Mouse (Mus musculus): Measurements from ENCODE around the gene Olfr389. TPM values are rescaled to one million over a fixed set of nuclear protein-coding genes. Genes with fewer than 3 reads are reported as not detected.

Olfr389 gene
- not detected in 2 replicates for polyA plus RNA-seq (2011; ENCODE audit: insufficient read length, low read depth, missing spikeins)

DNA sequence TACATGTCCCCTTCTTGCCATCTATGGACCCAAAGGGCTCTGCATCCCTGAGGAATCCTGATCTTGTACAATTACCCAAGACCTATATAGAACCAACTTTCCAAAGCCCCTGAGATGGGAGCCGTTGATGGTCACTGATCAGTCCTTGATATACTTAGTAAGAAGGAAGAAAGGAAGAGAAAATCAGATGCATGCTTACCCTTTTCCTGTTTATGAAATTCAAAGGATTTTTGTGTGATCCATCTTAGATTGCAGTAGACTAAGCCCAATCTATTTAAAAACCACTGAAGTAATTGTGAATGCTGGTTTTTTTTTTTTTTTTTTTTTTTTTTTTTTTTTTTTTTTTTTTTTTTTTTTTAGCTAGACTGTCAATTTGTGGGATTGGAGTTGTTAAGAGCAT is at the start of gene Olfr389:
TSS of gene Olfr389 (minus strand) at position 101 of the 400 bp plus-strand sequence.
- H3K4me1 ChIP-seq (ENCODE audit: control insufficient read depth, insufficient read depth, low read length), result no peaks in the 10 kb centered on the region
- H3K4me3 ChIP-seq (ENCODE audit: insufficient read depth, low read length), result no peak within 1 kb of the TSS
- no peak within 1 kb of the TSS for H3K27ac ChIP-seq (ENCODE audit: insufficient read depth, low read length)
- TF ChIP-seq CTCF (IDR thresholded peaks at IDR 0.05; ENCODE audit: borderline replicate concordance, insufficient read depth, low read length) (no peak), POLR2A (IDR thresholded peaks at IDR 0.05; ENCODE audit: low read depth, low read length) (no peak)

GRCm38 (mm10) chr11:73816949-73817348 is 36.4 kb upstream of the Olfr389 start, which contains the start of gene Olfr392:
TSS of gene Olfr392 (minus strand) at chr11:73817049.
- Histone ChIP-seq H3K4me1 (ENCODE audit: control insufficient read depth, insufficient read depth, low read length) (no peaks in the 10 kb centered on the region), H3K4me3 (ENCODE audit: insufficient read depth, low read length) (no peak within 1 kb of the TSS), H3K27ac (ENCODE audit: insufficient read depth, low read length) (no peak within 1 kb of the TSS)
- TF ChIP-seq POLR2A (IDR thresholded peaks at IDR 0.05; ENCODE audit: low read depth, low read length) (no peak), CTCF (IDR thresholded peaks at IDR 0.05; ENCODE audit: borderline replicate concordance, insufficient read depth, low read length) (no peak)

DNA sequence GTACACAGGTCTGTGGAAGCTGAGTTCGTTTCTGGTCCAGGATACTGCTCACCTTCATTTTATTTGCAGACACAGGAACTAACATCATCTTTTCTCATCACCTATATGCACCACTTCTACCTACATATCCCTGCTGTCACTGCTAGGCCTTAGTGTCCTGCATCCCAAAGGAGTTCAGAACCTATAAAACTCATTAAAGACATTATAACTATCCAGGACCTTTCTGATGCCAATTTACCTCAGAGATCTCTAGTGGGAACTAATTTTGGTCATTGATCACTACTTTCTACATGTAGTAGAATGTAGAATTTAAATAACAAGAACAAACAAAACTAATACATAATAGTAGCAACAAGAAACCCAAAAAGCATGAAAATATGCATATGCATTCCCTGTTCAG is 22.4 kb upstream of the Olfr389 start, which contains the start of gene Olfr391-ps:
TSS of gene Olfr391-ps (minus strand) at position 101 of the 400 bp plus-strand sequence.
- no peaks in the 10 kb centered on the region for H3K4me1 ChIP-seq (ENCODE audit: control insufficient read depth, insufficient read depth, low read length)
- H3K4me3 ChIP-seq (ENCODE audit: insufficient read depth, low read length), result no peak within 1 kb of the TSS
- no peak within 1 kb of the TSS for H3K27ac ChIP-seq (ENCODE audit: insufficient read depth, low read length)
- TF ChIP-seq CTCF (IDR thresholded peaks at IDR 0.05; ENCODE audit: borderline replicate concordance, insufficient read depth, low read length), result no peak

- no peaks in the 10 kb centered on the region for H3K4me1 ChIP-seq (ENCODE audit: control insufficient read depth, insufficient read depth, low read length)
- no peak within 1 kb of the TSS for H3K27ac ChIP-seq (ENCODE audit: insufficient read depth, low read length)
- H3K4me3 ChIP-seq (ENCODE audit: insufficient read depth, low read length), result no peak within 1 kb of the TSS
- no peak for TF ChIP-seq POLR2A (IDR thresholded peaks at IDR 0.05; ENCODE audit: low read depth, low read length)
- no peak for TF ChIP-seq CTCF (IDR thresholded peaks at IDR 0.05; ENCODE audit: borderline replicate concordance, insufficient read depth, low read length)
Measured at GRCm38 (mm10) chr11:73782664-73783063, 2.2 kb upstream of the Olfr389 start, which contains the start of gene Olfr390. TSS of gene Olfr390 (plus strand) at chr11:73782964.

DNA sequence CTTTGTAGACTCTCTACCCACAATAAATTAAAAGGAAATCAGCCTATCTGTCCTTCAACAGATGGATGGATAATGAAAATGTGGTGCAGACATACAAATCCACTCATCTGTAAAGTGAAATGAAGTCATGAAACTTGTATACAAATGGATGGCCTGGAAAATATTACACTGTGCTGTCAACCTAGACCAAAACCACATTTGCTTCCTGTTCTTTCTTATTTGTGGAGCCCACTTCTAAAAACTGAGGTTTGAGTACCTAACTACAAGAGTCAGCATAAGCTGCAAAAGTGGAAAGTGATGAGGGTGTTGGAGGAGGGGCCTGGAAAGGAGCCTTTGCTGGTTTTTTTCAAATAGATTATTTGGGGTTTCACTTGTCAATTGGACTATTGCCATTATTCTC is 21.4 kb downstream of the Olfr389 start:
- H3K4me1 ChIP-seq (ENCODE audit: control insufficient read depth, insufficient read depth, low read length), result no peaks in the 10 kb centered on the region
- no peak overlapping the region for H3K4me3 ChIP-seq (ENCODE audit: insufficient read depth, low read length)

More for the DNA sequence above, 21.4 kb downstream of the Olfr389 start:
- H3K27ac ChIP-seq (ENCODE audit: insufficient read depth, low read length), result no peak overlapping the region
- TF ChIP-seq CTCF (IDR thresholded peaks at IDR 0.05; ENCODE audit: borderline replicate concordance, insufficient read depth, low read length) (no peak), POLR2A (IDR thresholded peaks at IDR 0.05; ENCODE audit: low read depth, low read length) (no peak)

Other genes with a start within 250 kb of the Olfr389 start
- not detected in 2 replicates for gene Olfr385, start 187.7 kb downstream of the Olfr389 start, polyA plus RNA-seq (2011; ENCODE audit: insufficient read length, low read depth, missing spikeins)
- not detected in 2 replicates for gene Olfr384, start 182.1 kb downstream of the Olfr389 start, polyA plus RNA-seq (2011; ENCODE audit: insufficient read length, low read depth, missing spikeins)
- not detected in 2 replicates for gene Zfp735, start 91.9 kb downstream of the Olfr389 start, polyA plus RNA-seq (2011; ENCODE audit: insufficient read length, low read depth, missing spikeins)
- gene Olfr390, start 2.3 kb upstream of the Olfr389 start, polyA plus RNA-seq (2011; ENCODE audit: insufficient read length, low read depth, missing spikeins), result not detected in 2 replicates
- not detected in 2 replicates for gene Olfr391-ps, start 22.3 kb upstream of the Olfr389 start, polyA plus RNA-seq (2011; ENCODE audit: insufficient read length, low read depth, missing spikeins)
- not detected in 2 replicates for gene Olfr392, start 36.3 kb upstream of the Olfr389 start, polyA plus RNA-seq (2011; ENCODE audit: insufficient read length, low read depth, missing spikeins)
- not detected in 2 replicates for gene Olfr393, start 70.7 kb upstream of the Olfr389 start, polyA plus RNA-seq (2011; ENCODE audit: insufficient read length, low read depth, missing spikeins)
- gene Olfr394, start 110.1 kb upstream of the Olfr389 start, polyA plus RNA-seq (2011; ENCODE audit: insufficient read length, low read depth, missing spikeins), result not detected in 2 replicates
- not detected in 2 replicates for gene Olfr395, start 128.6 kb upstream of the Olfr389 start, polyA plus RNA-seq (2011; ENCODE audit: insufficient read length, low read depth, missing spikeins)
- not detected in 2 replicates for gene Olfr23, start 156.0 kb upstream of the Olfr389 start, polyA plus RNA-seq (2011; ENCODE audit: insufficient read length, low read depth, missing spikeins)
- not detected in 2 replicates for gene Olfr397, start 180.1 kb upstream of the Olfr389 start, polyA plus RNA-seq (2011; ENCODE audit: insufficient read length, low read depth, missing spikeins)
- not detected in 2 replicates for gene Olfr398, start 209.7 kb upstream of the Olfr389 start, polyA plus RNA-seq (2011; ENCODE audit: insufficient read length, low read depth, missing spikeins)